In genomic region chr11:113751484-113752084, GRCm38 (mm10) we compare ENCODE assay signal across 8 mouse cellular contexts. TPM values are rescaled to one million over a fixed set of nuclear protein-coding genes. Genes with fewer than 3 reads are reported as not detected.
DNase-seq lines count a peak whose midpoint lies in the region; ATAC-seq and TF ChIP-seq lines count a peak whose summit lies in the region.

TSS of gene Cdc42ep4 (minus strand) at chr11:113751881.

- H3K27me3 ChIP-seq in forebrain, embryonic 13.5 days: no peaks in the 10 kb centered on the region
- H3K27me3 ChIP-seq in heart, postnatal 0 days (ENCODE audit: control insufficient read depth, insufficient read depth, low read length): no peaks in the 10 kb centered on the region
- no peaks in the 10 kb centered on the region for H3K27me3 ChIP-seq in liver, embryonic 16.5 days (ENCODE audit: control insufficient read depth, insufficient read depth, low read depth, low read length)
- H3K27me3 ChIP-seq in neural tube, embryonic 12.5 days (replicated peaks): no peaks in the 10 kb centered on the region
- no peaks in the 10 kb centered on the region for H3K27me3 ChIP-seq in stomach, postnatal 0 days (ENCODE audit: control insufficient read depth, insufficient read depth, low read length)

- TF ChIP-seq EP300 in heart, postnatal 0 days (IDR thresholded peaks at IDR 0.05; ENCODE audit: low read depth): no peak
- no peak for TF ChIP-seq EP300 in stomach, postnatal 0 days (optimal IDR thresholded peaks at IDR 0.05)

- peak within 1 kb of the TSS; percentile 95 for H3K9ac ChIP-seq in forebrain, embryonic 13.5 days
- H3K9ac ChIP-seq in heart, postnatal 0 days (replicated peaks; ENCODE audit: low read depth, low read length): peak within 1 kb of the TSS; percentile 79
- peak within 1 kb of the TSS; percentile 87 for H3K9ac ChIP-seq in liver, embryonic 16.5 days (ENCODE audit: low read depth, low read length)
- peak within 1 kb of the TSS; percentile 94 for H3K9ac ChIP-seq in neural tube, embryonic 12.5 days
- peak within 1 kb of the TSS; percentile 94 for H3K9ac ChIP-seq in stomach, postnatal 0 days (ENCODE audit: low read length)

- peaks cover 42% of the 10 kb centered on the region for H3K4me1 ChIP-seq in forebrain, embryonic 13.5 days
- peaks cover 33% of the 10 kb centered on the region for H3K4me1 ChIP-seq in heart, postnatal 0 days (ENCODE audit: control insufficient read depth, insufficient read depth)
- H3K4me1 ChIP-seq in liver, embryonic 16.5 days (ENCODE audit: control insufficient read depth, low read depth, low read length): peaks cover 44% of the 10 kb centered on the region
- H3K4me1 ChIP-seq in neural tube, embryonic 12.5 days: peaks cover 42% of the 10 kb centered on the region
- peaks cover 26% of the 10 kb centered on the region for H3K4me1 ChIP-seq in stomach, postnatal 0 days (replicated peaks; ENCODE audit: control insufficient read depth, insufficient read depth)

- H3K9me3 ChIP-seq in forebrain, embryonic 13.5 days (replicated peaks): no peaks in the 10 kb centered on the region
- no peaks in the 10 kb centered on the region for H3K9me3 ChIP-seq in heart, postnatal 0 days (replicated peaks; ENCODE audit: control insufficient read depth, low read length)
- no peaks in the 10 kb centered on the region for H3K9me3 ChIP-seq in liver, embryonic 16.5 days (replicated peaks; ENCODE audit: control insufficient read depth, low read length)
- no peaks in the 10 kb centered on the region for H3K9me3 ChIP-seq in neural tube, embryonic 12.5 days
- H3K9me3 ChIP-seq in stomach, postnatal 0 days (ENCODE audit: control insufficient read depth, low read length): no peaks in the 10 kb centered on the region

- peak within 1 kb of the TSS; percentile 95 for H3K27ac ChIP-seq in forebrain, embryonic 13.5 days
- peak within 1 kb of the TSS; percentile 92 for H3K27ac ChIP-seq in heart, postnatal 0 days (ENCODE audit: low read depth)
- H3K27ac ChIP-seq in liver, embryonic 16.5 days (ENCODE audit: low read length): peak within 1 kb of the TSS; percentile 95
- peak within 1 kb of the TSS; percentile 87 for H3K27ac ChIP-seq in neural tube, embryonic 12.5 days
- peak within 1 kb of the TSS; percentile 99 for H3K27ac ChIP-seq in stomach, postnatal 0 days (replicated peaks)

- peak; percentile 96 for DNase-seq in ES-CJ7 (ENCODE audit: low read depth, low spot score)
- peak; percentile 94 for DNase-seq in heart, postnatal 0 days (ENCODE audit: low spot score)
- DNase-seq in kidney, postnatal 4 days: peak; percentile 88 to 93
- peak; percentile 95 for DNase-seq in stomach, postnatal 0 days (ENCODE audit: low spot score)

- peaks cover 16% of the 10 kb centered on the region for H3K36me3 ChIP-seq in forebrain, embryonic 13.5 days (ENCODE audit: poor library complexity, severe bottlenecking)
- H3K36me3 ChIP-seq in heart, postnatal 0 days (replicated peaks; ENCODE audit: control insufficient read depth, insufficient read depth, low read length): no peaks in the 10 kb centered on the region
- H3K36me3 ChIP-seq in liver, embryonic 16.5 days (ENCODE audit: control insufficient read depth, insufficient read depth): no peaks in the 10 kb centered on the region
- peaks cover 7% of the 10 kb centered on the region; the same call in 1 of the 2 replicates for H3K36me3 ChIP-seq in neural tube, embryonic 12.5 days
- H3K36me3 ChIP-seq in stomach, postnatal 0 days (ENCODE audit: control insufficient read depth, insufficient read depth, low read length): no peaks in the 10 kb centered on the region

- WGBS in forebrain, embryonic 13.5 days: under 1% methylated on average over 44 of the region's 44 CpGs
- WGBS in heart, postnatal 0 days: under 1% methylated on average over 44 of the region's 44 CpGs
- WGBS in liver, embryonic 16.5 days (ENCODE audit: insufficient replicate concordance): under 1% methylated on average over 44 of the region's 44 CpGs
- under 1% methylated on average over 44 of the region's 44 CpGs for WGBS in neural tube, embryonic 12.5 days
- WGBS in stomach, postnatal 0 days: under 1% methylated on average over 43 of the region's 44 CpGs

- H3K4me3 ChIP-seq in forebrain, embryonic 13.5 days: peak within 1 kb of the TSS; percentile 74
- H3K4me3 ChIP-seq in heart, postnatal 0 days (ENCODE audit: low read depth, low read length): peak within 1 kb of the TSS; percentile 80
- peak within 1 kb of the TSS; percentile 75 for H3K4me3 ChIP-seq in liver, embryonic 16.5 days (ENCODE audit: low read depth, low read length)
- peak within 1 kb of the TSS; percentile 83 for H3K4me3 ChIP-seq in neural tube, embryonic 12.5 days
- H3K4me3 ChIP-seq in stomach, postnatal 0 days (ENCODE audit: low read depth, low read length): peak within 1 kb of the TSS; percentile 79

- no peak for TF ChIP-seq CTCF in heart, postnatal 0 days (IDR thresholded peaks at IDR 0.05; ENCODE audit: low read depth)
- TF ChIP-seq CTCF in stomach, postnatal 0 days (IDR thresholded peaks at IDR 0.05; ENCODE audit: low read depth): no peak; the same call in 1 of the 2 replicates

- H3K4me2 ChIP-seq in forebrain, embryonic 13.5 days: peak within 1 kb of the TSS; percentile 90
- H3K4me2 ChIP-seq in heart, postnatal 0 days (ENCODE audit: low read depth, low read length): peak within 1 kb of the TSS; percentile 92
- H3K4me2 ChIP-seq in liver, embryonic 16.5 days (ENCODE audit: low read depth, low read length): peak within 1 kb of the TSS; percentile 97
- peak within 1 kb of the TSS; percentile 74 for H3K4me2 ChIP-seq in neural tube, embryonic 12.5 days (replicated peaks)
- H3K4me2 ChIP-seq in stomach, postnatal 0 days (replicated peaks; ENCODE audit: low read depth): peak within 1 kb of the TSS; percentile 82

- ATAC-seq in cerebellum, adult (ENCODE audit: insufficient number of reproducible peaks, low FRiP score, low TSS enrichment): peak; percentile 64
- ATAC-seq in forebrain, embryonic 13.5 days: peak; percentile 91
- peak; percentile 88 for ATAC-seq in heart, postnatal 0 days (ENCODE audit: insufficient read depth, low read depth)
- ATAC-seq in liver, embryonic 16.5 days (ENCODE audit: low read depth): peak; percentile 79
- peak; percentile 76 for ATAC-seq in neural tube, embryonic 12.5 days (ENCODE audit: low FRiP score, low read depth)
- ATAC-seq in stomach, postnatal 0 days (ENCODE audit: low FRiP score, low TSS enrichment): peak; percentile 80

RNA-seq across cellular contexts. Expression of gene Cdc42ep4, which starts in this region (rescaled TPM):
- polyA plus RNA-seq in forebrain, embryonic 13.5 days (2015; fragmentation: Nextera tagmentation; extraction: Ambion mirVana): 89.8 and 98.0 TPM in 2 replicates
- total RNA-seq in heart, postnatal 0 days (2014; rRNA removed; ENCODE audit: low replicate concordance): 33.5 and 39.8 TPM in 2 replicates
- 11.8 and 12.0 TPM in 2 replicates for polyA plus RNA-seq in heart, postnatal 0 days (2015; fragmentation: Nextera tagmentation; extraction: Ambion mirVana)
- 16.7 and 18.4 TPM in 2 replicates for polyA plus RNA-seq in liver, embryonic 16.5 days (2015; fragmentation: Nextera tagmentation; extraction: Ambion mirVana)
- 95.8 TPM in 2 replicates for polyA plus RNA-seq in neural tube, embryonic 12.5 days (2016; fragmentation: Nextera tagmentation; extraction: Ambion mirVana)
- polyA plus RNA-seq in stomach, postnatal 0 days (2015; fragmentation: Nextera tagmentation; extraction: Ambion mirVana): 28.9 and 30.6 TPM in 2 replicates

Comparison
In these comparisons a context has a peak if more than half of its experiments do, and no peak if none do; other contexts are left out.
1. Peak in every context shown above with its lines: DNase-seq, ATAC-seq, H3K4me3 ChIP-seq and H3K27ac ChIP-seq.